Mouse (Mus musculus) natural killer cell, adult 2 months (primary cell): ENCODE measurements around the gene Dab2ip.
A peak's percentile ranks its signal among the peaks of the same experiment; 100 is the strongest.

Experiments
- DNase-seq, 2 experiments: peaks; one replicate each; pipeline ENCODE4 v3.0.0; 2022; ENCODE audit warnings: low spot score in 2 of 2

Dab2ip gene

GRCm38 (mm10) chr2:35622261-35623103, 64.4 kb downstream of the Dab2ip start:
- no peak for DNase-seq

DNA sequence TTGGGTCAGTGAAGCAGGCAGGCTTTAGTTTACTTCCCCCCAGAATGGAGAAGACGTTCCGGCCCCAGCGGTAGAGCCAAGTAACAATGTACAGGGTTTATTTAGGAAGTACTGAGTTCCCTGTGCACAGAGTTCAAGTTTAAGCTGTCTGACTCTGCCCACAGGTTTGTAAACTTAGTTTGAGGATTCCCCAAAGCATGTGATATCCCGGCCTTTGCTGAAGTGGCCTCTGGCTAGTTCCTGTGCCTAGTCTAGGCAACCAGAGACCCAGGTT, 65.0 kb downstream of the Dab2ip start:
- no peak for DNase-seq

GRCm38 (mm10) chr2:35623431-35624148, 65.5 kb downstream of the Dab2ip start:
- DNase-seq, result no peak

DNA sequence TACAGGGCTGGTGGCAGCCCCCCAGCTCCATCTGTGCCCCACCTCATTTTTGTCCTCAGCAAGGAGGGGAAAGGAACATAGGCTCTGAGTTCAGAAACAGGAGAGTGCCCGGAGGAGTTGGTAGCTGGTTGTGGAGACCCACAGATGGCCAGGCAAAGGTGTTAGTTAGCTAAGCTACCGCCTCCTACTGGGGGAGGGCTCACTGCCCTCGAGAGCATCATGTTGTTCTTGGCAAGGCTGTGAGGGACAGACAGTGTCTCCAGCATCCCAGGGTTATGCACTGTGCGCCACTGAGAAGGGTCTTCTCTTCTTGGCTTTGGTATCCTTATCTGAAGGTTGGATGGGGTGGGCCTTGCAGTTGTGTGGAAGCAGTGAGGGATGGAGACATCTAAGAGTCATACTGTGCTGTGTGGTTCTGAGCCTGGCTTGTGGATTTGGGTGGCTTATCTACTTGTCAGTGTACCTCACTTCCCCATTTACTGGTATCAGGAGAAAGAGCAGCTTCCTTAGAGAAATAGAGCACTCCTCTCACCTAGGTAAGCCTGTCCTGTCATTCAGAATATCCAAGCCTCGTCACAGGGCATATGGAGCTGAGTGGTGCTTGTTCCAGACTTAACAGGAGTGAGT, 66.4 kb downstream of the Dab2ip start:
- no peak for DNase-seq

GRCm38 (mm10) chr2:35625007-35625380, 66.9 kb downstream of the Dab2ip start:
- no peak for DNase-seq

- no peak for DNase-seq
These were observed 67.5 kb downstream of the Dab2ip start for GRCm38 (mm10) chr2:35625526-35625925.

GRCm38 (mm10) chr2:35626181-35626727, 68.2 kb downstream of the Dab2ip start:
- DNase-seq, result no peak

GRCm38 (mm10) chr2:35627298-35627898, 69.3 kb downstream of the Dab2ip start:
- DNase-seq, result no peak

DNA sequence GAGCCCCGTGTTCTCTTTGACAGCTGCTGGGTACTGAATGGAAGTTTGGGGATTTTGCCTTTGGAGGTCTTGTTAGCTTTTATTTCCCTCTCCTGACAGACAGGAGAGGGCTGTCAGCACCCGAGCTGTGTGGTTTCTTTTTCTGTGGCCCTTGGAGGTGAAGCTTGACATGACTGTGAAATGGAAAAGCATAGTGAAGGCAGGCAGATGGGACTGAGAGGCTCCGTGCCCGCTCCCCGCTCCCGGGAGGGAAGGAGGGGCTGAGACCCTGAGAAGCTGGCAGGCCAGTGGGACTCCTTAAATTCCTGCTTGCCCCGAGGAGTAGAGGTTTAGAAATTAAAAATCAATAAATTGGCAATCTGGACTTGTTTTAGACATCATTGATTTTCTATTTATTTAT, 70.0 kb downstream of the Dab2ip start:
- no peak for DNase-seq

GRCm38 (mm10) chr2:35628656-35629055, 70.6 kb downstream of the Dab2ip start:
- DNase-seq, result no peak

- DNase-seq, result no peak
These were observed 71.1 kb downstream of the Dab2ip start for GRCm38 (mm10) chr2:35629126-35629525.

DNA sequence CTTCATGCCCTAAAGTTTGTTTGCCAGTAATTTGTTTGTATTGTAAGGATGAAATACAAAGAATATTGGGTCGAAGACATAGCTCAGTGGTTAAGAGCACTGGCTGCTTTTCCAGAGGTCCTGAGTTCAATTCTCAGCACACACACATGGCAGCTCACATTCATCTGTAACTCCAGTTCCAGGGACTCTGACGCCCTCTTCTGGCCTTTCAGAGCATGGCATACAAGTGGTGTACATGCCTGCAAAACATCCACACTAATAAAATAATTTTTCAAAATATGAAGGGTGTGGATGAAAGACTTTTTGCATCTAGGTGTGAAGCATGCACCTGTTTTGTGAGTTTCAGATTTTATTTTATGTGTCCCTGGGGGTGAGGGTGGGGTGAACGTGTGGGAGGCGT, 75.3 kb downstream of the Dab2ip start:
- no peak for DNase-seq

DNA sequence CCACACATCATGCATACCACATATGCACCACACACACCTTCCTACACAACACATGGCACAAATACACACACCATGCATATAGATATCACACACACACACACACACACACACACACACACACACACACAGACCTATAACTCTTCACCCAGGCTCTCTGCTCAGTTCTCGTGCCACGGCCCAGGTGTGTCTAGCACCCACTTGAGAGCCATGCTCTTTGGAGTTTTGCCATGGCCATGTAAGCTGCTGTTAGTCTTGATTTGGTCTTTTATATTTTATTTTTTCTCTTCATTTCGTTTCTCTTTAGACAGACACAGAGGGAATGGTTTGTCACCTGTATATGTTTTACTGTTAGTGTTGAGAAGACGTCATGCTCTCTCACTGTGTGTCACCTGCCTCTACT, 76.9 kb downstream of the Dab2ip start:
- no peak for DNase-seq

DNA sequence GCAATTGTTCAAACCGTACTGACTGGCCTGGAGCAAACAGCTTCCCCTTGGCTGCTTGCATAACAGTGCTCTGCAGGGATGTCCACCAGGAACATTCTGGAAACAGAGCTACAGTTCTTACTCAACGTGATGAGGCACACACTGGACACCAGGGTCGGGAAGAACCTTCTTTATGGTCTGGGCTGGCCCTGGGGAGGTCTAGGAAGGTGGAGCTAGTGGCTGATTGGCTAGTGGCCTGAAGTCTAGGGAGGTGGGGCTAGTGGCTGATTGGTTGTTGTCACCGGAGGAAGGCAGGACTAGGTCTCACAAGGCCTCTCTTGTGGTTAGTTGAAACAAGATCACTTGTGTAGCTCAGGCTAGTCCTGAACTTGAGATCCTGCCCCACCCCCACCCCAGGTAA, 77.5 kb downstream of the Dab2ip start:
- no peak for DNase-seq

DNA sequence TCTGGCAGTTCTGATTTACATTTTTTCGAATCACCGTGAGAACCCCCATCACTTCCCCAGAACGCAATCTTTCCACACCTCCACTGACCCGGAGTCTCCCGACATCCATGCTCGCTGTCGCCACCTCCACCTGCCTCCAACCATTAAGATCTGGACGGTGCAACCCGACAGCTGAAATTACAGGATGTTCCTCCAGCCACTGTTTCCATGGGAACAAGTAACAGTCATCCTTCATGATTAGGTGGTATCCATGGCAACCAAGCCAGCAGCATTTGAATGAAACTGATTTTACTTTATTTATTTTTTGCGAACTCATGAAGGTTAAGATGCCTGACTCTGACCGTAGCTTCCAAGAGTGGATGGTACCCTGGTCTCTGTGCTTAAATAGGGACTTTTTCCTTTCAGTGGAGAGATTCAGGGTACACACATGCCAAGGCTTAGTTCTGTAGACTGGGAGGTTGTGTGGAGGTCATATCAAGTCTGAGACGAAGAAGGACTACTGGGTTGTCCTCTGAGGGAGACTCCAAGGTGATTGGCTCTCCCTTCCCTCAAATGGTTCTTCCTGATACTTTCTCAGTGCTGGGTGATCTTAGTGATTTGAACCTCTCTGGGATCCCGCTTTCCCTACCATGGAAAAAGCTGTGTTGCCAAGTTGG, 79.9 kb downstream of the Dab2ip start:
- DNase-seq, result no peak

GRCm38 (mm10) chr2:35639799-35640198, 81.7 kb downstream of the Dab2ip start:
- DNase-seq, result no peak

- DNase-seq, result no peak
These were observed 82.5 kb downstream of the Dab2ip start for GRCm38 (mm10) chr2:35640576-35640975.

DNA sequence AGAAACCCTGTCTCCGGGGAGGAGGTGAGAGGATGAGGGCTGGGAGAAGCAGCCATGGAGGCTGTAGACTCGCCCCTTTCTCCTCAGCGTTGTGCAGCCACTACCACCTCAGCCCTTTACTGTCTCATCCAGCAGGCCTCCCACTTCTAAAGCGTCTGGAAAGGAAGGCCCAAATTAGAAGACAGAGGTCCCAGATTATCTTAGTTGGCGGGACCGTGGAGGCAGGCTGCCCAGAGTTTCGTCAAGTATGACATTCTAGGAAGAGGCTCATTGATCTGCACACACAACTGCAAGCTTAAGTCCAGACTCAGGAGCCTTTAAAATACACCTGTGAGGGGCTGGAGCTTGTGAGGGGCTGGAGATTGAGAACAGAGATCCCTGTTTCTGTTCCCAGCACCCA, 84.2 kb downstream of the Dab2ip start:
- no peak for DNase-seq

DNA sequence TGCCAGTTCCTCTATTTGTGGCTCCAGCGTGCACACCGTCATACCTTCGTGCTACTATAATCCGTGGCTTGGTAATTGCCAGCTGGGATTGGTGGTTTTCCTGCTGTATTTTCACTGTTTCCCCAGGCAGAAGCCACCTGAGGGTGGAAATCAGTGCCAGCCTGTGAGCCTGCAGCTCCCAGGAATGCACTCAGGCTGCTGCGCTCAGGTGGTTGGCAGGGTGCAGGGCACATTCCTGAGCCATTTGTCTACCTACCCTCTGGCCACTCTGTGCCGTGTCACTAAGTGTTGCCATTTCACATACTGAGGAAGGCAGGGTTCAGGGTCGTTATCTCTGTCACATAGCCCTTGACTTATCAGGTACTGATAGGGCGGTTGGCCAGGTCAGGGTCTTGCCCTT, 88.5 kb downstream of the Dab2ip start:
- DNase-seq, result no peak

- DNase-seq, result peak; percentile 70 to 74
These were observed 91.6 kb downstream of the Dab2ip start for GRCm38 (mm10) chr2:35649708-35650107.

- no peak for DNase-seq
These were observed 93.2 kb downstream of the Dab2ip start for GRCm38 (mm10) chr2:35651297-35651731.

DNA sequence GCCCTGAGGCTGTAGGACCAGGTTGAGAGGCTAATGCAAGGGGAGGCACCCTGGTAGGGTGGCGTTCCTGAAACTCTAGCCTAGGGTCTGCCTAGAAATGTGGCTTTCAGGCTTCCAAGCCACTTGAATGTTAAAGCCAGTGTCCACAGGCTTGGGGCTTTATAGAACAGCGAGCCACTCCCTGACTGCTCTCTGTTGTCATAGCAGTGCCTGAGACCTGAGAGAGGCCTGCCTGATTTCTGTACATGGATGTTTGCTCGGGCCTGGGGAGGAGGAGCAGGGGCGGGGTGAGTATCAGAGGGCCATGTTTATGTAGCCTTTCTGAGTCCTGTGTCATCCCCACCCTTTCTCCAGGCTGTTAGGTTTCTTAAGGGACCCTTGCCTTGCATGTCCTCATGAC, 94.9 kb downstream of the Dab2ip start:
- no peak for DNase-seq
